Mouse (Mus musculus) lung, postnatal 14 days (tissue): ENCODE measurements around the gene Nphp3.

Experiments
- DNase-seq: peaks from one replicate; pipeline ENCODE4 v3.0.0; 2021

The Nphp3 gene

GRCm38 (mm10) chr9:104070241-104070640 is 67.9 kb downstream of the Nphp3 start:
- DNase-seq = no peak

GRCm38 (mm10) chr9:104070863-104071604 is 68.7 kb downstream of the Nphp3 start:
- DNase-seq = no peak

GRCm38 (mm10) chr9:104075808-104076207 is 73.5 kb downstream of the Nphp3 start:
- DNase-seq = no peak

- DNase-seq = no peak
Measured at GRCm38 (mm10) chr9:104078780-104079179, 76.4 kb downstream of the Nphp3 start.

- peak; percentile 66 for DNase-seq
Measured at GRCm38 (mm10) chr9:104079379-104079778, 77.0 kb downstream of the Nphp3 start.

- no peak for DNase-seq
Measured at GRCm38 (mm10) chr9:104080038-104080437, 77.7 kb downstream of the Nphp3 start.

- DNase-seq = no peak
Measured at GRCm38 (mm10) chr9:104085730-104086429, 83.5 kb downstream of the Nphp3 start.

GRCm38 (mm10) chr9:104088555-104088954 is 86.2 kb downstream of the Nphp3 start:
- DNase-seq = peak; percentile 67

- DNase-seq = no peak
Measured at GRCm38 (mm10) chr9:104092945-104093344, 90.6 kb downstream of the Nphp3 start.
